Mouse (Mus musculus) kidney, adult 2 months (tissue): ENCODE measurements at regions not wholly inside any gene's neighbourhood (a gene's known extent, or its start where the extent isn't known, plus 50 kb on each side); places are given as distances from the start of the nearest gene placed in this dataset.

Source experiments
- CTCF ChIP-seq: fragments of 200-500 bp; conservative IDR thresholded peaks from 2 replicates; pipeline ENCODE4 v1.5.1; 2011; ENCODE audit warnings: low read depth, mild to moderate bottlenecking, control low read depth, low read length, moderate library complexity, mixed read lengths; ENCODE audit not compliant: insufficient read depth, insufficient read length
- POLR2A ChIP-seq: fragments of 200-500 bp; IDR thresholded peaks from one replicate; pipeline ENCODE4 v1.6.1; 2011; ENCODE audit warnings: low read depth, low read length, control low read depth

DNA sequence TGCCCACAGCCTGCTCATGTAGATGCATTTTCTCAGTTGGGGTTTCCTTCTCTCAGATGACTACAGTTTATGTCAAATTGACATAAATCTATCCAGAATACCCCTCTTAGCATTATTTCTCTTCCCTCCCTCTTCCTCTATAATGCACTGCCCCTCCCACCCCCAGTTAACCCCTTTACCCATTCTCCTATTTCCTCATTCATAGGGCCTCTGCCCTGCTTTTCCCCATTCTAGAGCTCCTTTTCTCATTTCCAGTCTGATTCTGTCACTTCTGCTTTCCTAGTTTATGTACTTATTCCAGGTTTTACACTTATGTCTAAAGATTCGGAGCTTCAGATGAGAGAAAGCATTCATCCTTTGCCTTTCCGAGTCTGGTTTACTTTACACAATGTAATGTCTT lies 740.7 kb downstream of the Stpg2 start:
- TF ChIP-seq CTCF (no peak), POLR2A (no peak)
